Mouse (Mus musculus): ENCODE data around the gene Asb16. TPM values are rescaled to one million over a fixed set of nuclear protein-coding genes. Genes with fewer than 3 reads are reported as not detected.
A peak's percentile ranks its signal among the peaks of the same experiment; 100 is the strongest.

Gene Asb16
- 0.05 and 0.06 TPM in 2 replicates for polyA plus RNA-seq (2015; fragmentation: Nextera tagmentation; extraction: Ambion mirVana)

DNA sequence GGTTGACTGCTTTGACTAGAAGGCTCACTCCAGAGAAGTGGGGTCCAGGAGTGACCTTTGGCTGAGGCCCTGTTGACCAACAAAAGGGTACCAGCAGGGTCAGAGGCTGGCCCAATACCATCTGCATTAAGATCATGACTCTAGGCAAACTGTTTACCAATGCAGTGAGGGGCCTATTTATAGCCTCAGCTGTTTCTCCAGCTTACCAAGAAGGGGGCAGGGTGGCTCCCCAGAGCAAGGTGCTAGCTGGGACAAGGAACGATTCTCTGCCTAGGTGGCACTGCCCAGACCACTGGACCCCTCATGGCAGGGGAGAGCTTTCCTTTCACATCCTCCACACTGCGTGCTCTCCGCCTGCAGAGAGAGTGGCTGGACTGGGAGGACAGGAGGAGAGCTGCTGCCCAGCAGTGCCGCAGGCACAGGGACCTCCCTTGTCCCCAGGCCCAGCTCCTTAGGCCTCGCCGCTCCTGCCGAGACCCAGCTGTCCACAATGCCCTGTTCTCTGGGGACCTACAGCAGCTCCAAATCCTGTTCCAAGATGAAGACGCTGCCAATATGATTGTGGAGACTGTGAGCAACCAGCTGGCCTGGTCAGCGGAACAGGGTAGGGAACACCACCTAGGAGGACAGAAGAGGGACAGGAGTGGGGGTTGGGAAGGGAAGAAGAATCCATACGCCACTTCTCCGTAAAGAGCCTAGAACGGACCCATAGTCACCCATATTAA is at the start of gene Asb16:
TSS of gene Asb16 (plus strand) at position 224 of the 725 bp plus-strand sequence.
- Histone ChIP-seq H3K27ac (replicated peaks) (no peak within 1 kb of the TSS), H3K27me3 (no peaks in the 10 kb centered on the region; the same call in 1 of the 2 replicates), H3K9ac (no peak within 1 kb of the TSS), H3K4me2 (no peak within 1 kb of the TSS), H3K4me3 (replicated peaks) (no peak within 1 kb of the TSS), H3K9me3 (replicated peaks) (no peaks in the 10 kb centered on the region), H3K4me1 (replicated peaks) (peaks cover 3% of the 10 kb centered on the region; the same call in 1 of the 2 replicates), H3K36me3 (replicated peaks) (peaks cover 12% of the 10 kb centered on the region; the same call in 1 of the 2 replicates)
- no peak for ATAC-seq (ENCODE audit: insufficient read depth)
- 82% methylated on average over 12 of the region's 12 CpGs for WGBS (ENCODE audit: insufficient replicate concordance)

DNA sequence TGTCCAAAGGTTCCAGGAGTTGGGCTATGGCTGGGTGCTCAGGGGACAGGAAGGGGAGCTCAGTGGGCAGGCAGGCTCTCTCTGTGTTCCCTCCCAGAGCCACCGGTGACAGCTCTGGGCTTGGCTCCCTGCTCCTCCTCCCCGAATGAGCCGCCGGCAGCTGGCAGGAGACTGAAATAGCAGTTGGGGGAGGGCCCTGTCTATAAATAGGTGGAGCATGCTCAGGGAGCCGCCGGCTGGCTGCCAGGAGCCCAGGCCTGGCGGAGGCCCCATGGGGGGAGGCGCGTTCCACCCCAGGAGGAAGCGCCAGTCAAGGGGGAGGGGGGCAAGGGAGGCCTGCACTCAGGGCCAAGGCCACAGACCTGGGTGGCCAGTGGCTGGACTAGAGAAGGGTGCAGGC is 49.8 kb upstream of the Asb16 start:
- ATAC-seq (ENCODE audit: insufficient read depth), result peak; percentile 76
- Histone ChIP-seq H3K27me3 (peaks cover 11% of the 10 kb centered on the region; the same call in 1 of the 2 replicates), H3K9me3 (replicated peaks) (no peaks in the 10 kb centered on the region), H3K27ac (replicated peaks) (peak overlapping the region; percentile 70), H3K36me3 (replicated peaks) (no peaks in the 10 kb centered on the region), H3K4me3 (replicated peaks) (peak overlapping the region; percentile 53), H3K4me1 (replicated peaks) (peaks cover 85% of the 10 kb centered on the region), H3K4me2 (peak overlapping the region; percentile 71), H3K9ac (peak overlapping the region; percentile 57)
- WGBS (ENCODE audit: insufficient replicate concordance), result 0% methylated on average over 10 of the region's 10 CpGs

DNA sequence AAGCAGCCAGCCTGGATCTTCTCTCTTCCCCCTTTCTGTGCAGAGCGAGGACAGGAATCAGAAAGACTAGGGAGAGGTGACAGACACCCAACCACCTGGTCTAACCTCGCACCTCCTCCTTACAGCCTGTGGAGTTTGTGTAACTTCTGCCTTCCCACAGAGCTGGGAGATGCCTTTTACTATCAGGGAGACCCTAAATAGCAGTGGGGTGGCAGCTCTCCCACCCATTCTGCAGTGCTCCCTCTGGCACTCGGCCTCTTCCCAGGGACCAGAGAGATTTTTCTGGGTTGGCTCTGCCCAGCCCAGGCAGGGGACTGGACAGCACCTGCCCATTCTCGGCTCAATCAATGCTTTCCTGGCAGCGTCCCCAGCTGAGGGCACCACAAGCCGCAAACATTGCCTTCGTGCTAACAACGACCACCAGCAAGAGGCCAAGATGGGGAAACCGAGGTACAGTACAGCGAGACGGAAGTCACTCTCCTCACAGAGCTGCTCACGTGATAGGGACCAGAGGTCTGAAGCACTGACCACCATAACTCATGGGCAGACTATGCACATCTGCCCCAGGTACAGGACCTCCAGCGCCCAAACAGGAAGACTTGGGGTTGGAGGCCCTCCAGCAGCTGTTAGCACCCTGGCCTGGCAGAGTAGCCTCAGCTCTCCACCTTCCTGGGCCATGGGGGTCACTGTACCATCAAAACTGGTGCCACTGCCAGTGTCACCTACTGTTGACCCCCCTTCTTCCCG is 49.1 kb upstream of the Asb16 start:
- no peak for ATAC-seq (ENCODE audit: insufficient read depth)
- Histone ChIP-seq H3K9ac (peak overlapping the region; percentile 57; the same call in 1 of the 2 replicates), H3K27me3 (peaks cover 18% of the 10 kb centered on the region), H3K4me2 (peak overlapping the region; percentile 71), H3K27ac (replicated peaks) (peak overlapping the region; percentile 70), H3K4me3 (replicated peaks) (peak overlapping the region; percentile 53), H3K4me1 (replicated peaks) (peaks cover 85% of the 10 kb centered on the region), H3K36me3 (replicated peaks) (no peaks in the 10 kb centered on the region), H3K9me3 (replicated peaks) (no peaks in the 10 kb centered on the region)
- WGBS (ENCODE audit: insufficient replicate concordance), result 40% methylated on average over 14 of the region's 14 CpGs

GRCm38 (mm10) chr11:102219994-102220346 is 48.6 kb upstream of the Asb16 start:
- no peaks in the 10 kb centered on the region for H3K36me3 ChIP-seq (replicated peaks)
- 36% methylated on average over 4 of the region's 4 CpGs for WGBS (ENCODE audit: insufficient replicate concordance)
- no peak overlapping the region for H3K4me2 ChIP-seq

GRCm38 (mm10) chr11:102220451-102220850 is 48.1 kb upstream of the Asb16 start:
- Histone ChIP-seq H3K27ac (replicated peaks) (no peak overlapping the region), H3K4me1 (replicated peaks) (peaks cover 82% of the 10 kb centered on the region), H3K27me3 (peaks cover 28% of the 10 kb centered on the region), H3K4me3 (replicated peaks) (no peak overlapping the region), H3K9me3 (replicated peaks) (no peaks in the 10 kb centered on the region), H3K4me2 (no peak overlapping the region), H3K36me3 (replicated peaks) (no peaks in the 10 kb centered on the region), H3K9ac (no peak overlapping the region)
- no peak for ATAC-seq (ENCODE audit: insufficient read depth)
- WGBS (ENCODE audit: insufficient replicate concordance), result 25% methylated on average over 6 of the region's 6 CpGs

More at GRCm38 (mm10) chr11:102219994-102220346, 48.6 kb upstream of the Asb16 start:
- peaks cover 85% of the 10 kb centered on the region for H3K4me1 ChIP-seq (replicated peaks)
- H3K9me3 ChIP-seq (replicated peaks), result no peaks in the 10 kb centered on the region
- H3K27ac ChIP-seq (replicated peaks), result no peak overlapping the region
- no peak overlapping the region for H3K9ac ChIP-seq
- H3K27me3 ChIP-seq, result peaks cover 23% of the 10 kb centered on the region
- no peak for ATAC-seq (ENCODE audit: insufficient read depth)
- no peak overlapping the region for H3K4me3 ChIP-seq (replicated peaks)

DNA sequence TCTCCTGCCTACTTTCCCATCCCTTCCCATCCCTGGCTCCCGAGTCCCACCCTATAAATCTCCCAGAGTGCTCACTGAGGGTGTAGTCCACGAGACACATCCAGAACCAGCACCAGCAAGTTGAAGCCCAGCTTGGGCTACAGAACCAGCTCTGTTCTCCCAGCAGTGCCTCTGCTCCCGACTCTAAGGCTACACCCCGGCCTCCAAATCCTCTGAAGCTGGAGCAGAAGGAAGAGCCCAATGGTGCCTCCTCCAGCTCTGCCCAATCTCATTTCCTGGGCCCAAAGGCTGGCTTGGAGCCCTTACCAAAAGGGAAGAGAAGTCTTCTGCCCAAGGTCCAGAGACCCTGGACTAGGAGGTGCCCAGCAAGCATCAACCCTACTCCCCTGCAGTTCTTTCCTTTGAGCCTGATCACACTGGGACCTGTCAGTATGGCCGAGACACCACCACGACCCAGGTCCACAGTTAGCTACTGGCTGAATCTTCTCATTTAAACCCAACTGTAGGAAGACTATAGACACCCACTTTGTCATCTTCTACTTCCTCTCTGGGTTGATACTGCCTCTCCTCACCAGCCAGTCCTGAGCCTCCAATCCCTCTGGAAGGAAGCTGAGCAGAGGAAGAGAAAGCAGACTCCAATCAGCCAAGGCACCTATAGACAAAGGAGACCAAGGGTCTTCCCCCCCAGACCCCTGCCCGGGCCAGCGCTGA is 47.1 kb upstream of the Asb16 start:
- H3K36me3 ChIP-seq (replicated peaks), result no peaks in the 10 kb centered on the region
- peaks cover 38% of the 10 kb centered on the region for H3K27me3 ChIP-seq
- H3K27ac ChIP-seq (replicated peaks), result no peak overlapping the region
- H3K9me3 ChIP-seq (replicated peaks), result no peaks in the 10 kb centered on the region
- H3K4me3 ChIP-seq (replicated peaks), result no peak overlapping the region
- WGBS (ENCODE audit: insufficient replicate concordance), result 51% methylated on average over 8 of the region's 8 CpGs
- H3K9ac ChIP-seq, result no peak overlapping the region
- no peak overlapping the region for H3K4me2 ChIP-seq
- no peak for ATAC-seq (ENCODE audit: insufficient read depth)
- H3K4me1 ChIP-seq (replicated peaks), result peaks cover 74% of the 10 kb centered on the region

- Histone ChIP-seq H3K4me3 (replicated peaks) (no peak overlapping the region), H3K4me1 (replicated peaks) (peaks cover 70% of the 10 kb centered on the region), H3K4me2 (no peak overlapping the region), H3K27me3 (peaks cover 43% of the 10 kb centered on the region), H3K27ac (replicated peaks) (no peak overlapping the region), H3K9ac (no peak overlapping the region), H3K9me3 (replicated peaks) (no peaks in the 10 kb centered on the region), H3K36me3 (replicated peaks) (no peaks in the 10 kb centered on the region)
- no peak for ATAC-seq (ENCODE audit: insufficient read depth)
- WGBS (ENCODE audit: insufficient replicate concordance), result 43% methylated on average over 8 of the region's 8 CpGs
Measured at GRCm38 (mm10) chr11:102221954-102222351, 46.6 kb upstream of the Asb16 start.

GRCm38 (mm10) chr11:102223166-102223565 is 45.4 kb upstream of the Asb16 start:
- 20% methylated on average over 6 of the region's 6 CpGs for WGBS (ENCODE audit: insufficient replicate concordance)
- Histone ChIP-seq H3K36me3 (replicated peaks) (no peaks in the 10 kb centered on the region), H3K9ac (no peak overlapping the region)

DNA sequence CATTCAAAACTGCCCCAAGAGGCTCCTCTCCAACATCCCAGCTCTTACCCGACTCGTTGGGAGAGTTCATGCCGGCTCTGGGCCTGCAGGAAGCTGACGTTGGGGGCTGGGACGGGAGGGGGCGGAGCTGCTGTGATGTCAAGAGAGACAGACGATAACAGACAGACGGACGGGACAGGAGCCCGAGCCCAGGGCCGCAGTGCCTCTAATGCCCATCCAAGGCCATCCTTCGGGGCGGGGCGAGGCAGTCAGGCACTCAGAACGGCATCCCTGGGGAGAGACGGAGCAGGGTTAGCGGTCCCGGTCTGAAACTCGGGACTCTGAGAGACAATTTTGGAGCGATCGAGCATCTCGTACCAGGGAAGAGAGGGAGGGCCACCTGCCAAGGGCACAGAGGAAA is 43.9 kb upstream of the Asb16 start:
- no peak overlapping the region for H3K27ac ChIP-seq (replicated peaks)
- no peak for ATAC-seq (ENCODE audit: insufficient read depth)

More at GRCm38 (mm10) chr11:102223166-102223565, 45.4 kb upstream of the Asb16 start:
- no peak for ATAC-seq (ENCODE audit: insufficient read depth)
- no peak overlapping the region for H3K4me3 ChIP-seq (replicated peaks)
- no peak overlapping the region for H3K4me2 ChIP-seq
- H3K4me1 ChIP-seq (replicated peaks), result peaks cover 62% of the 10 kb centered on the region
- no peaks in the 10 kb centered on the region for H3K9me3 ChIP-seq (replicated peaks)
- peaks cover 55% of the 10 kb centered on the region for H3K27me3 ChIP-seq
- no peak overlapping the region for H3K27ac ChIP-seq (replicated peaks)

GRCm38 (mm10) chr11:102225221-102225620 is 43.3 kb upstream of the Asb16 start:
- Histone ChIP-seq H3K36me3 (replicated peaks) (no peaks in the 10 kb centered on the region), H3K27ac (replicated peaks) (no peak overlapping the region), H3K9me3 (replicated peaks) (no peaks in the 10 kb centered on the region), H3K4me2 (peak overlapping the region; percentile 53; the same call in 1 of the 2 replicates), H3K4me3 (replicated peaks) (no peak overlapping the region), H3K9ac (no peak overlapping the region), H3K4me1 (replicated peaks) (peaks cover 60% of the 10 kb centered on the region), H3K27me3 (peaks cover 72% of the 10 kb centered on the region)
- 53% methylated on average over 5 of the region's 5 CpGs for WGBS (ENCODE audit: insufficient replicate concordance)
- ATAC-seq (ENCODE audit: insufficient read depth), result no peak

More for the DNA sequence above, 43.9 kb upstream of the Asb16 start:
- no peak overlapping the region for H3K9ac ChIP-seq
- H3K4me3 ChIP-seq (replicated peaks), result no peak overlapping the region
- H3K36me3 ChIP-seq (replicated peaks), result no peaks in the 10 kb centered on the region
- WGBS (ENCODE audit: insufficient replicate concordance), result 16% methylated on average over 22 of the region's 22 CpGs
- H3K27me3 ChIP-seq, result peaks cover 70% of the 10 kb centered on the region
- H3K4me2 ChIP-seq, result peak overlapping the region; percentile 53
- no peaks in the 10 kb centered on the region for H3K9me3 ChIP-seq (replicated peaks)
- H3K4me1 ChIP-seq (replicated peaks), result peaks cover 62% of the 10 kb centered on the region

Measured in liver, embryonic 15.5 days (tissue).